Mouse (Mus musculus) limb, embryonic 12.5 days (tissue): Measurements from ENCODE around the gene Ptpn13. TPM values are rescaled to one million over a fixed set of nuclear protein-coding genes. Genes with fewer than 3 reads are reported as not detected.

Experiments
- ATAC-seq: fragments of 200-750 bp; cut with Nextera tagmentation; 2 replicates; pipeline ENCODE4 v1.8.0; 2017; ENCODE audit warnings: low read depth, moderate TSS enrichment; ENCODE audit not compliant: insufficient number of reproducible peaks, insufficient read depth, low FRiP score, low TSS enrichment
- H3K27ac ChIP-seq: fragments of 300-500 bp; sonication (generic); 2 replicates; pipeline ENCODE4 v1.5.1; 2016; ENCODE audit warnings: mild to moderate bottlenecking, moderate library complexity
- H3K27me3 ChIP-seq: fragments of 300-500 bp; sonication (generic); 2 replicates; pipeline ENCODE4 v1.6.1; 2016; ENCODE audit warnings: mild to moderate bottlenecking, moderate library complexity
- H3K36me3 ChIP-seq: fragments of 300-500 bp; sonication (generic); 2 replicates; pipeline ENCODE4 v1.6.1; 2016; ENCODE audit warnings: mild to moderate bottlenecking, moderate library complexity
- H3K4me1 ChIP-seq: fragments of 300-500 bp; sonication (generic); replicated peaks from 2 replicates; pipeline ENCODE4 v1.6.1; 2016
- H3K4me2 ChIP-seq: fragments of 300-500 bp; sonication (generic); 2 replicates; pipeline ENCODE4 v1.6.1; 2016; ENCODE audit warnings: mild to moderate bottlenecking, moderate library complexity
- H3K4me3 ChIP-seq: fragments of 300-500 bp; sonication (generic); replicated peaks from 2 replicates; pipeline ENCODE4 v1.5.1; 2016; ENCODE audit warnings: mild to moderate bottlenecking
- H3K9ac ChIP-seq: fragments of 300-500 bp; sonication (generic); replicated peaks from 2 replicates; pipeline ENCODE4 v1.6.1; 2016; ENCODE audit warnings: mild to moderate bottlenecking, moderate library complexity
- H3K9me3 ChIP-seq: fragments of 300-500 bp; sonication (generic); 2 replicates; pipeline ENCODE4 v1.6.1; 2016; ENCODE audit warnings: mild to moderate bottlenecking, moderate library complexity
- WGBS: fragments of 180-500 bp; shearing (Covaris S2); methylation state at CpG from one replicate; pipeline ENCODE4 v1.1.7; 2016; 5-methylcytosine and 5-hydroxymethylcytosine counted together
- polyA plus RNA-seq: library from polyadenylated mRNA; unstranded; fragments of >200 nt; fragmentation: Nextera tagmentation; extraction: Ambion mirVana; gene quantifications from 2 replicates; pipeline ENCODE4 v1.2.1, GENCODE M21; 2016

The Ptpn13 gene
- polyA plus RNA-seq, 1 experiment from 2014 or later: 13.2 TPM

- WGBS: 91% methylated on average over 5 of the region's 5 CpGs
- Histone ChIP-seq H3K4me3 (no peak overlapping the region), H3K9me3 (no peaks in the 10 kb centered on the region), H3K4me2 (no peak overlapping the region), H3K36me3 (no peaks in the 10 kb centered on the region), H3K9ac (no peak overlapping the region), H3K27ac (no peak overlapping the region), H3K4me1 (peaks cover 9% of the 10 kb centered on the region), H3K27me3 (no peaks in the 10 kb centered on the region)
- ATAC-seq: no peak
Measured at GRCm38 (mm10) chr5:103622321-103622720, 197.3 kb downstream of the Ptpn13 start.

- Histone ChIP-seq H3K4me2 (no peak overlapping the region), H3K9ac (no peak overlapping the region), H3K4me1 (peaks cover 17% of the 10 kb centered on the region), H3K27ac (no peak overlapping the region), H3K27me3 (no peaks in the 10 kb centered on the region), H3K4me3 (no peak overlapping the region), H3K9me3 (no peaks in the 10 kb centered on the region), H3K36me3 (no peaks in the 10 kb centered on the region)
- WGBS: 92% methylated on average over 5 of the region's 5 CpGs
- ATAC-seq: no peak
Measured at GRCm38 (mm10) chr5:103624831-103625230, 199.8 kb downstream of the Ptpn13 start.

- no peak for ATAC-seq
- WGBS: 72% methylated on average over 6 of the region's 6 CpGs
- no peaks in the 10 kb centered on the region for H3K27me3 ChIP-seq
- H3K4me3 ChIP-seq: no peak overlapping the region
- H3K4me1 ChIP-seq: peaks cover 15% of the 10 kb centered on the region
- no peaks in the 10 kb centered on the region for H3K36me3 ChIP-seq
- H3K4me2 ChIP-seq: no peak overlapping the region
- no peak overlapping the region for H3K27ac ChIP-seq
- no peaks in the 10 kb centered on the region for H3K9me3 ChIP-seq
- H3K9ac ChIP-seq: no peak overlapping the region
Measured at GRCm38 (mm10) chr5:103628499-103628898, 203.5 kb downstream of the Ptpn13 start.

GRCm38 (mm10) chr5:103629111-103629764, 204.2 kb downstream of the Ptpn13 start, which contains the start of gene Slc10a6:
TSS of gene Slc10a6 (minus strand) at chr5:103629403.
- Histone ChIP-seq H3K27me3 (no peaks in the 10 kb centered on the region), H3K9me3 (no peaks in the 10 kb centered on the region), H3K4me3 (no peak within 1 kb of the TSS), H3K27ac (0 out of 2 replicates have a peak within 1 kb of the TSS, but pooled peaks have one; percentile 45), H3K9ac (no peak within 1 kb of the TSS), H3K36me3 (no peaks in the 10 kb centered on the region), H3K4me2 (no peak within 1 kb of the TSS), H3K4me1 (peaks cover 12% of the 10 kb centered on the region)
- no peak for ATAC-seq
- WGBS: 58% methylated on average over 17 of the region's 17 CpGs

GRCm38 (mm10) chr5:103629854-103630580, 205.0 kb downstream of the Ptpn13 start:
- 71% methylated on average over 9 of the region's 9 CpGs for WGBS
- Histone ChIP-seq H3K4me2 (no peak overlapping the region), H3K9me3 (no peaks in the 10 kb centered on the region), H3K36me3 (no peaks in the 10 kb centered on the region), H3K27me3 (no peaks in the 10 kb centered on the region), H3K9ac (no peak overlapping the region), H3K4me1 (peaks cover 12% of the 10 kb centered on the region), H3K4me3 (no peak overlapping the region), H3K27ac (no peak overlapping the region)
- ATAC-seq: no peak

- WGBS: 89% methylated on average over 2 of the region's 2 CpGs
- Histone ChIP-seq H3K4me1 (no peaks in the 10 kb centered on the region), H3K9ac (no peak overlapping the region), H3K27me3 (no peaks in the 10 kb centered on the region), H3K36me3 (no peaks in the 10 kb centered on the region), H3K4me2 (no peak overlapping the region), H3K9me3 (no peaks in the 10 kb centered on the region), H3K27ac (no peak overlapping the region), H3K4me3 (no peak overlapping the region)
- ATAC-seq: no peak
Measured at GRCm38 (mm10) chr5:103637162-103637561, 212.2 kb downstream of the Ptpn13 start.

GRCm38 (mm10) chr5:103644167-103644566, 219.2 kb downstream of the Ptpn13 start:
- no peak overlapping the region for H3K27ac ChIP-seq
- H3K4me3 ChIP-seq: no peak overlapping the region
- 92% methylated on average over 1 of the region's 1 CpGs for WGBS
- no peaks in the 10 kb centered on the region for H3K27me3 ChIP-seq
- no peak overlapping the region for H3K9ac ChIP-seq
- 0 out of 2 replicates have a peak, but pooled peaks cover 4% of the 10 kb centered on the region for H3K4me1 ChIP-seq
- H3K4me2 ChIP-seq: no peak overlapping the region
- no peak for ATAC-seq
- no peaks in the 10 kb centered on the region for H3K36me3 ChIP-seq
- no peaks in the 10 kb centered on the region for H3K9me3 ChIP-seq

GRCm38 (mm10) chr5:103647320-103647719, 222.3 kb downstream of the Ptpn13 start:
- Histone ChIP-seq H3K4me1 (0 out of 2 replicates have a peak, but pooled peaks cover 4% of the 10 kb centered on the region), H3K27ac (no peak overlapping the region), H3K4me3 (no peak overlapping the region), H3K9ac (no peak overlapping the region), H3K27me3 (no peaks in the 10 kb centered on the region), H3K9me3 (no peaks in the 10 kb centered on the region), H3K4me2 (no peak overlapping the region), H3K36me3 (no peaks in the 10 kb centered on the region)
- 84% methylated on average over 3 of the region's 3 CpGs for WGBS
- no peak for ATAC-seq

Other genes starting within 250 kb of the Ptpn13 start
- 0.27 and 0.45 TPM in 2 replicates for gene Mapk10, start 213.9 kb upstream of the Ptpn13 start, polyA plus RNA-seq
- gene Slc10a6, start 204.2 kb downstream of the Ptpn13 start, polyA plus RNA-seq: 0.13 TPM in 1 of 2 replicates, not detected in the other
- 0.23 TPM in 1 of 2 replicates, not detected in the other for gene 1700016H13Rik, start 230.8 kb downstream of the Ptpn13 start, polyA plus RNA-seq